Mouse (Mus musculus): Measurements from ENCODE around the gene Slc4a10. TPM values are rescaled to one million over a fixed set of nuclear protein-coding genes. Genes with fewer than 3 reads are reported as not detected.

The Slc4a10 gene
- polyA plus RNA-seq, 1 experiment from 2014 or later = not detected

GRCm38 (mm10) chr2:62287532-62287931 lies 241.3 kb downstream of the Slc4a10 start:
- no peaks in the 10 kb centered on the region for H3K4me1 ChIP-seq
- no peak overlapping the region for H3K4me3 ChIP-seq
- 77% methylated on average over 4 of the region's 4 CpGs for WGBS
- no peaks in the 10 kb centered on the region for H3K27me3 ChIP-seq (ENCODE audit: low read depth, poor library complexity, severe bottlenecking)
- DNase-seq (ENCODE audit: low spot score) = no peak
- no peaks in the 10 kb centered on the region for H3K36me3 ChIP-seq
- no peaks in the 10 kb centered on the region for H3K9me3 ChIP-seq (replicated peaks)
- H3K27ac ChIP-seq = no peak overlapping the region

GRCm38 (mm10) chr2:62293846-62294245 lies 247.6 kb downstream of the Slc4a10 start:
- Histone ChIP-seq H3K9me3 (replicated peaks) (no peaks in the 10 kb centered on the region), H3K4me1 (no peaks in the 10 kb centered on the region), H3K27me3 (ENCODE audit: low read depth, poor library complexity, severe bottlenecking) (no peaks in the 10 kb centered on the region), H3K4me3 (no peak overlapping the region), H3K36me3 (no peaks in the 10 kb centered on the region), H3K27ac (no peak overlapping the region)
- no peak for DNase-seq (ENCODE audit: low spot score)
- WGBS = 73% methylated on average over 2 of the region's 2 CpGs

- Histone ChIP-seq H3K4me1 (no peaks in the 10 kb centered on the region), H3K9me3 (replicated peaks) (no peaks in the 10 kb centered on the region), H3K4me3 (no peak overlapping the region), H3K27ac (no peak overlapping the region), H3K36me3 (no peaks in the 10 kb centered on the region), H3K27me3 (ENCODE audit: low read depth, poor library complexity, severe bottlenecking) (no peaks in the 10 kb centered on the region)
- DNase-seq (ENCODE audit: low spot score) = no peak
- whole genome bisulfite sequencing = 99% methylated on average over 2 of the region's 2 CpGs
Measured at GRCm38 (mm10) chr2:62301716-62302115, 255.5 kb downstream of the Slc4a10 start.

GRCm38 (mm10) chr2:62306978-62307377 lies 260.7 kb downstream of the Slc4a10 start:
- H3K4me1 ChIP-seq = no peaks in the 10 kb centered on the region
- no peaks in the 10 kb centered on the region for H3K9me3 ChIP-seq (replicated peaks)
- WGBS = 89% methylated on average over 5 of the region's 5 CpGs
- H3K4me3 ChIP-seq = no peak overlapping the region
- no peak overlapping the region for H3K27ac ChIP-seq
- H3K27me3 ChIP-seq (ENCODE audit: low read depth, poor library complexity, severe bottlenecking) = no peaks in the 10 kb centered on the region
- DNase-seq (ENCODE audit: low spot score) = no peak
- H3K36me3 ChIP-seq = no peaks in the 10 kb centered on the region

GRCm38 (mm10) chr2:62307477-62307876 lies 261.2 kb downstream of the Slc4a10 start:
- WGBS = 91% methylated on average over 2 of the region's 2 CpGs
- Histone ChIP-seq H3K27me3 (ENCODE audit: low read depth, poor library complexity, severe bottlenecking) (no peaks in the 10 kb centered on the region), H3K4me1 (no peaks in the 10 kb centered on the region), H3K9me3 (replicated peaks) (no peaks in the 10 kb centered on the region), H3K4me3 (no peak overlapping the region), H3K27ac (no peak overlapping the region), H3K36me3 (no peaks in the 10 kb centered on the region)
- no peak for DNase-seq (ENCODE audit: low spot score)

- Histone ChIP-seq H3K36me3 (no peaks in the 10 kb centered on the region), H3K4me1 (peaks cover 5% of the 10 kb centered on the region; the same call in 1 of the 2 replicates), H3K27ac (no peak overlapping the region), H3K4me3 (no peak overlapping the region), H3K27me3 (ENCODE audit: low read depth, poor library complexity, severe bottlenecking) (no peaks in the 10 kb centered on the region), H3K9me3 (replicated peaks) (no peaks in the 10 kb centered on the region)
- 77% methylated on average over 2 of the region's 2 CpGs for WGBS
- no peak for DNase-seq (ENCODE audit: low spot score)
Measured at GRCm38 (mm10) chr2:62316930-62317329, 270.7 kb downstream of the Slc4a10 start.

- no peaks in the 10 kb centered on the region for H3K4me1 ChIP-seq
- H3K9me3 ChIP-seq (replicated peaks) = no peaks in the 10 kb centered on the region
- H3K27me3 ChIP-seq (ENCODE audit: low read depth, poor library complexity, severe bottlenecking) = no peaks in the 10 kb centered on the region
- WGBS = 81% methylated on average over 3 of the region's 3 CpGs
- no peak for DNase-seq (ENCODE audit: low spot score)
- H3K27ac ChIP-seq = no peak overlapping the region
- H3K36me3 ChIP-seq = no peaks in the 10 kb centered on the region
- no peak overlapping the region for H3K4me3 ChIP-seq
Measured at GRCm38 (mm10) chr2:62319489-62319888, 273.2 kb downstream of the Slc4a10 start.

GRCm38 (mm10) chr2:62323078-62323637 lies 276.9 kb downstream of the Slc4a10 start:
- H3K4me3 ChIP-seq = no peak overlapping the region
- no peak overlapping the region for H3K27ac ChIP-seq
- H3K4me1 ChIP-seq = no peaks in the 10 kb centered on the region
- no peak for DNase-seq (ENCODE audit: low spot score)
- H3K36me3 ChIP-seq = no peaks in the 10 kb centered on the region
- H3K9me3 ChIP-seq (replicated peaks) = no peaks in the 10 kb centered on the region
- WGBS = 91% methylated on average over 9 of the region's 9 CpGs
- no peaks in the 10 kb centered on the region for H3K27me3 ChIP-seq (ENCODE audit: low read depth, poor library complexity, severe bottlenecking)

- 96% methylated on average over 2 of the region's 2 CpGs for WGBS
- H3K4me1 ChIP-seq = no peaks in the 10 kb centered on the region
- DNase-seq (ENCODE audit: low spot score) = no peak
- no peaks in the 10 kb centered on the region for H3K36me3 ChIP-seq
- H3K27me3 ChIP-seq (ENCODE audit: low read depth, poor library complexity, severe bottlenecking) = no peaks in the 10 kb centered on the region
- H3K9me3 ChIP-seq (replicated peaks) = no peaks in the 10 kb centered on the region
- H3K4me3 ChIP-seq = no peak overlapping the region
- no peak overlapping the region for H3K27ac ChIP-seq
Measured at GRCm38 (mm10) chr2:62325388-62325787, 279.1 kb downstream of the Slc4a10 start.

GRCm38 (mm10) chr2:62331913-62332312 lies 285.7 kb downstream of the Slc4a10 start:
- WGBS = 74% methylated on average over 4 of the region's 4 CpGs
- H3K4me1 ChIP-seq = no peaks in the 10 kb centered on the region
- H3K36me3 ChIP-seq = no peaks in the 10 kb centered on the region
- H3K27ac ChIP-seq = no peak overlapping the region
- H3K9me3 ChIP-seq (replicated peaks) = no peaks in the 10 kb centered on the region
- H3K4me3 ChIP-seq = no peak overlapping the region
- DNase-seq (ENCODE audit: low spot score) = no peak
- no peaks in the 10 kb centered on the region for H3K27me3 ChIP-seq (ENCODE audit: low read depth, poor library complexity, severe bottlenecking)

GRCm38 (mm10) chr2:62332465-62332864 lies 286.2 kb downstream of the Slc4a10 start:
- Histone ChIP-seq H3K27me3 (ENCODE audit: low read depth, poor library complexity, severe bottlenecking) (no peaks in the 10 kb centered on the region), H3K4me1 (no peaks in the 10 kb centered on the region), H3K36me3 (no peaks in the 10 kb centered on the region), H3K9me3 (replicated peaks) (no peaks in the 10 kb centered on the region), H3K4me3 (no peak overlapping the region), H3K27ac (no peak overlapping the region)
- DNase-seq (ENCODE audit: low spot score) = no peak
- whole genome bisulfite sequencing = 77% methylated on average over 8 of the region's 8 CpGs

- Histone ChIP-seq H3K27me3 (ENCODE audit: low read depth, poor library complexity, severe bottlenecking) (no peaks in the 10 kb centered on the region), H3K36me3 (no peaks in the 10 kb centered on the region)
- 93% methylated on average over 4 of the region's 4 CpGs for WGBS
Measured at GRCm38 (mm10) chr2:62334397-62335243, 288.4 kb downstream of the Slc4a10 start.

GRCm38 (mm10) chr2:62337086-62337485 lies 290.8 kb downstream of the Slc4a10 start:
- no peaks in the 10 kb centered on the region for H3K4me1 ChIP-seq
- no peak overlapping the region for H3K4me3 ChIP-seq
- WGBS = 86% methylated on average over 7 of the region's 7 CpGs

More at GRCm38 (mm10) chr2:62334397-62335243, 288.4 kb downstream of the Slc4a10 start:
- H3K4me1 ChIP-seq = no peaks in the 10 kb centered on the region
- H3K27ac ChIP-seq = no peak overlapping the region
- no peak overlapping the region for H3K4me3 ChIP-seq
- H3K9me3 ChIP-seq (replicated peaks) = no peaks in the 10 kb centered on the region
- DNase-seq (ENCODE audit: low spot score) = no peak

More at GRCm38 (mm10) chr2:62337086-62337485, 290.8 kb downstream of the Slc4a10 start:
- Histone ChIP-seq H3K9me3 (replicated peaks) (no peaks in the 10 kb centered on the region), H3K36me3 (no peaks in the 10 kb centered on the region), H3K27me3 (ENCODE audit: low read depth, poor library complexity, severe bottlenecking) (0 out of 2 replicates have a peak, but pooled peaks cover 4% of the 10 kb centered on the region), H3K27ac (no peak overlapping the region)
- DNase-seq (ENCODE audit: low spot score) = no peak
